Mouse (Mus musculus) midbrain, embryonic 14.5 days (tissue): Measurements from ENCODE around the gene Pdia4. TPM values are rescaled to one million over a fixed set of nuclear protein-coding genes. Genes with fewer than 3 reads are reported as not detected.
A peak's percentile ranks its signal among the peaks of the same experiment; 100 is the strongest.
"Not testable (repeated sequence)": the region's sequence is repeated elsewhere in the genome, so short reads cannot be mapped to it uniquely, and the experiment has no call there.

Experiments used
- ATAC-seq: fragments of 200-750 bp; cut with Nextera tagmentation; 2 replicates; pipeline ENCODE4 v1.8.0; 2017; ENCODE audit warnings: moderate number of reproducible peaks, moderate library complexity; ENCODE audit not compliant: low FRiP score, low TSS enrichment
- DNase-seq: peaks from one replicate; pipeline ENCODE4 v3.0.0-alpha.2; 2015
- H3K27ac ChIP-seq: fragments of 300-500 bp; sonication (generic); replicated peaks from 2 replicates; pipeline ENCODE4 v1.5.1; 2014; ENCODE audit warnings: mild to moderate bottlenecking, low read depth, low read length, moderate library complexity
- H3K27me3 ChIP-seq: fragments of 300-500 bp; sonication (generic); 2 replicates; pipeline ENCODE4 v1.6.1; 2014; ENCODE audit warnings: low read length, control low read depth, mixed read lengths; ENCODE audit not compliant: control insufficient read depth, insufficient read depth
- H3K36me3 ChIP-seq: fragments of 300-500 bp; sonication (generic); 2 replicates; pipeline ENCODE4 v1.6.1; 2014; ENCODE audit warnings: low read length, control low read depth; ENCODE audit not compliant: control insufficient read depth, insufficient read depth
- H3K4me1 ChIP-seq: fragments of 300-500 bp; sonication (generic); 2 replicates; pipeline ENCODE4 v1.6.1; 2014; ENCODE audit warnings: mild to moderate bottlenecking, antibody characterized with exemption, low read length, control low read depth; ENCODE audit not compliant: control insufficient read depth, insufficient read depth
- H3K4me2 ChIP-seq: fragments of 300-500 bp; sonication (generic); 2 replicates; pipeline ENCODE4 v1.6.1; 2014; ENCODE audit warnings: mild to moderate bottlenecking, low read length, moderate library complexity
- H3K4me3 ChIP-seq: fragments of 300-500 bp; sonication (generic); replicated peaks from 2 replicates; pipeline ENCODE4 v1.5.1; 2014; ENCODE audit warnings: low read depth, low read length
- H3K9ac ChIP-seq: fragments of 300-500 bp; sonication (generic); replicated peaks from 2 replicates; pipeline ENCODE4 v1.6.1; 2014; ENCODE audit warnings: mild to moderate bottlenecking, low read length, moderate library complexity
- H3K9me3 ChIP-seq: fragments of 300-500 bp; sonication (generic); 2 replicates; pipeline ENCODE4 v1.6.1; 2016; ENCODE audit warnings: low read length, control low read depth, mixed read lengths; ENCODE audit not compliant: control insufficient read depth
- WGBS: fragments of 180-500 bp; shearing (Covaris S2); extraction: QIAGEN DNeasy Blood & Tissue Kit; methylation state at CpG from one replicate; pipeline ENCODE4 v1.1.7; 2014; 5-methylcytosine and 5-hydroxymethylcytosine counted together
- polyA plus RNA-seq: library from polyadenylated mRNA; unstranded; fragments of >200 nt; fragmentation: Nextera tagmentation; extraction: Ambion mirVana; gene quantifications from 2 replicates; pipeline ENCODE4 v1.2.1, GENCODE M21; 2014

Pdia4 gene
- polyA plus RNA-seq: 107 and 148 TPM in 2 replicates

DNA sequence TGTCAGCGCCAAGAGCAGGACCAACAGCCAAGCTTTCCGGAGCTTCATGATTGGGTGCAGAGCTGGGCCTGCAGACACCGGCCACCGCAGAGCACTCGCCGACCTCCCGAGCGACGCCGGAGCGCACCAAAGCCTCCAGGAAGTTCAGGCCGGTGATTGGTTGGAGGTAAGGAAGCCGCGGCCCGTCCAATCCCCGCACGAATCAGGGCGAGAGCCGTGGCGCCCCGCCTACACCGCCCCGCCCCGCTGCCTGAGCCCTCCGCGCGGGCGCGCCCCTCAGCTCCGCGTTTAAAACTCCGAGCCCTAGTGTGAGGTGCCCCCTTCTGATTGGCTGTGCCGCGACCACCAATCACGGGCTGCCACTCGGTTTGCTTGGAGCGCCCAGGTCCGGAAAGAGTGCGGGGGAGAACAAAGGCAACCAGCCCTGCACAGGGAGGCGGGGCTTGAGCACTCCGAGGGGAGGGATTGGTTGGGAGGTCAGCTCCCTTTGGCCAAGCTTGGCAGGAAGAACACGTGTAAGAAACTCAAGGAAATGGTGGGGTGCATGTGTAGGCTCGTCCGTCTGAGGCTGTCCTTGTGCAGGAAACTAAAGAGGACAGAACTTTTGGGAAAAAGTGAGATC lies at the start of gene Pdia4:
Pdia4 (minus strand) TSS at position 174 of the 622 bp plus-strand sequence.
- DNase-seq (peak; percentile 99), ATAC-seq (peak; percentile 100)
- H3K4me3 ChIP-seq: peak within 1 kb of the TSS; percentile 63
- no peaks in the 10 kb centered on the region for H3K27me3 ChIP-seq
- no peaks in the 10 kb centered on the region for H3K9me3 ChIP-seq
- H3K27ac ChIP-seq: peak within 1 kb of the TSS; percentile 89
- peak within 1 kb of the TSS; percentile 83 for H3K4me2 ChIP-seq
- peak within 1 kb of the TSS; percentile 73 for H3K9ac ChIP-seq
- peaks cover 11% of the 10 kb centered on the region for H3K36me3 ChIP-seq
- WGBS: under 1% methylated on average over 44 of the region's 44 CpGs
- H3K4me1 ChIP-seq: peaks cover 22% of the 10 kb centered on the region

DNA sequence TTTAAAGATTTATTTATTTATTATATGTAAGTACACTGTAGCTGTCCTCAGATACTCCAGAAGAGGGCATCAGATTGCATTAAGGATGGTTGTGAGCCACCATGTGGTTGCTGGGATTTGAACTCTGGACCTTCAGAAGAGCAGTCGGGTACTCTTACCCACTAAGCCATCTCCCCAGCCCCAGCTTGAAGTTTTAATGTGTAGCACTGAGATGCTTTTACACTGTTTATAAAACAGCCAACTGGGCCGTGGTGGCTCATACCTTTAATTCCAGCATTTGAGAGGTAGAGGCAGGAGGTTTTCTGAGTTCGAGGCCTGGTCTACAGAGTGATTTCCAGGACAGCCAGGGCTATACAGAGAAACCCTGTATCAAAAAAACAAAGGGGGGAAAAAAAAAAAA lies 44.5 kb upstream of the Pdia4 start:
- WGBS: 97% methylated on average over 3 of the region's 3 CpGs
- not testable (repeated sequence) for H3K27me3 ChIP-seq, ATAC-seq, DNase-seq, H3K4me2 ChIP-seq, H3K27ac ChIP-seq, H3K9me3 ChIP-seq, H3K4me1 ChIP-seq, H3K9ac ChIP-seq, H3K4me3 ChIP-seq
- H3K36me3 ChIP-seq: peaks cover 37% of the 10 kb centered on the region

GRCm38 (mm10) chr6:47857241-47857640 lies 44.0 kb upstream of the Pdia4 start:
- H3K36me3 ChIP-seq: peaks cover 33% of the 10 kb centered on the region
- H3K9me3 ChIP-seq: no peaks in the 10 kb centered on the region
- H3K9ac ChIP-seq: no peak overlapping the region
- WGBS: 92% methylated on average over 6 of the region's 6 CpGs
- H3K4me3 ChIP-seq: no peak overlapping the region
- no peak for DNase-seq
- H3K4me1 ChIP-seq: no peaks in the 10 kb centered on the region
- H3K27ac ChIP-seq: no peak overlapping the region
- H3K4me2 ChIP-seq: no peak overlapping the region
- no peaks in the 10 kb centered on the region for H3K27me3 ChIP-seq
- no peak for ATAC-seq

DNA sequence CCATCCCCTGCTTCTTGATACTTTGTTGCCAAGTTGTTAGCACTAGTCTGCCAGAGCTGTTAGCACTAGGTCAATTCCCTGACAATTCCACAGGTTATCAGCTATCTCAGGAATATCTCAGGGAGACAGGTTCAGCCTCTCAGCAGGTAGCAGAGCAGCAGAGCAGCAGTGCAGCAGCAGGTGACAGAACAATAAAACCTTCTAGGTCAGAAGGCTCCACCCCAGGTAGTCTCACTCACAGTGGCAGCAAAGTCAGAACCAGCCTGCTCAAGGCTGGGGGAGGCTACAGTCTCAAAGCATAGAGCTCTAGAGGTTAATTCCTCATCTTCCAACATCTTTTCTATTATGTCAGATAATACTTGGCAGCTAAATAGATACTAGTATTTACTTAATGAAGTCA lies 32.5 kb upstream of the Pdia4 start:
- no peaks in the 10 kb centered on the region for H3K27me3 ChIP-seq
- H3K9me3 ChIP-seq: no peaks in the 10 kb centered on the region
- H3K27ac ChIP-seq: no peak overlapping the region
- no peak for ATAC-seq
- no peak overlapping the region for H3K4me2 ChIP-seq
- DNase-seq: no peak
- H3K4me1 ChIP-seq: no peaks in the 10 kb centered on the region
- peaks cover 22% of the 10 kb centered on the region for H3K36me3 ChIP-seq
- H3K4me3 ChIP-seq: no peak overlapping the region
- no peak overlapping the region for H3K9ac ChIP-seq

- WGBS: 95% methylated on average over 1 of the region's 1 CpGs
- no peak overlapping the region for H3K4me3 ChIP-seq
- H3K27me3 ChIP-seq: no peaks in the 10 kb centered on the region
- H3K36me3 ChIP-seq: peaks cover 29% of the 10 kb centered on the region
- ATAC-seq (no peak), DNase-seq (no peak)
- H3K4me1 ChIP-seq: peaks cover 7% of the 10 kb centered on the region; the same call in 1 of the 2 replicates
- no peak overlapping the region for H3K9ac ChIP-seq
- no peaks in the 10 kb centered on the region for H3K9me3 ChIP-seq
- H3K4me2 ChIP-seq: no peak overlapping the region
- H3K27ac ChIP-seq: no peak overlapping the region
Measured at GRCm38 (mm10) chr6:47842337-47842736, 29.1 kb upstream of the Pdia4 start.

DNA sequence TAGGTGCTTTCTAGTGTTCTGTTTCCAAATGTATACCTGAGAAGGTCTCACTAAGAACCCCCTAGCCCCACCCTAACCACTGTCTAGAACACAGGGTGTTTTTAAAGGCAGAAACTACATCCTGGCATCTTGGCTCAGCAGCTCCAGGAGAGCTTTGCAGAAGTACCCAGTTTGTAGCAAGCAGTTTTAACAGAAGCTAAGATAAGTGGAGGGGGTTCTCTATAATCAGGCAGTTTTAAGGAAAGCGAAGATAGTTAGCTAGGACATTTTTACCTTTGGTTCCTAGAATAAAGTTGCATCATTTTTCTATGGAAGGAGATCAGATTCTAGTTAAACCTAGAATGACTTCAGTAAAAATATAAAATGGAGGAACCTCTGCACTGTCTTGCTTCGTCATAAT lies 28.6 kb upstream of the Pdia4 start:
- Histone ChIP-seq H3K9ac (no peak overlapping the region), H3K27ac (no peak overlapping the region), H3K4me1 (peaks cover 11% of the 10 kb centered on the region; the same call in 1 of the 2 replicates), H3K27me3 (no peaks in the 10 kb centered on the region), H3K36me3 (peaks cover 29% of the 10 kb centered on the region), H3K4me3 (no peak overlapping the region), H3K4me2 (no peak overlapping the region), H3K9me3 (no peaks in the 10 kb centered on the region)
- no peak for DNase-seq
- WGBS: 95% methylated on average over 2 of the region's 2 CpGs
- ATAC-seq: no peak

GRCm38 (mm10) chr6:47841077-47841476 lies 27.8 kb upstream of the Pdia4 start:
- WGBS: 94% methylated on average over 1 of the region's 1 CpGs
- Histone ChIP-seq H3K4me3 (no peak overlapping the region), H3K27me3 (no peaks in the 10 kb centered on the region), H3K9me3 (no peaks in the 10 kb centered on the region), H3K36me3 (peaks cover 24% of the 10 kb centered on the region), H3K4me2 (no peak overlapping the region), H3K27ac (no peak overlapping the region), H3K9ac (no peak overlapping the region), H3K4me1 (peaks cover 14% of the 10 kb centered on the region; the same call in 1 of the 2 replicates)
- no peak for DNase-seq
- ATAC-seq: no peak

DNA sequence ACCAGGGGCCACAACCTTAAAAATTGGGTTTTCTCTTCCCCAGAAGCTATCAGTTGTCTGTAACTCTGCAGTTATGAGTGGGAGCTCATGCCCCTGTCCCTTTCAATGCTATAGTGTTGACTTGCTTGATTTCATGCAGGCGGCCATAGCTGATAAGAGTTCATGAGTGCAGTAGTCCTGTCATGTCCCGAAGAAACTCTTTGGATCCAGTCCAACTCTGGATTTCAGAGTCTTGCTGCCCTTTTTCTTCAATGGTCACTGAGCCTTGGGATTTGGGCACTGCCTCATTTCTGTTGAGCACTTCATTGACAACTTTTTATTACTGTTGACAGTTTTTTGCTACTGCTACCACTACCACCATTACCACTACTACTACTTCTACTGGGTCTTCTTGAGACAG lies 24.4 kb upstream of the Pdia4 start:
- Histone ChIP-seq H3K4me1 (peaks cover 14% of the 10 kb centered on the region; the same call in 1 of the 2 replicates), H3K4me2 (no peak overlapping the region; the same call in 1 of the 2 replicates), H3K27me3 (no peaks in the 10 kb centered on the region), H3K36me3 (peaks cover 17% of the 10 kb centered on the region), H3K4me3 (no peak overlapping the region), H3K9ac (no peak overlapping the region), H3K27ac (no peak overlapping the region), H3K9me3 (no peaks in the 10 kb centered on the region)
- no peak for DNase-seq
- WGBS: 85% methylated on average over 2 of the region's 2 CpGs
- ATAC-seq: no peak

DNA sequence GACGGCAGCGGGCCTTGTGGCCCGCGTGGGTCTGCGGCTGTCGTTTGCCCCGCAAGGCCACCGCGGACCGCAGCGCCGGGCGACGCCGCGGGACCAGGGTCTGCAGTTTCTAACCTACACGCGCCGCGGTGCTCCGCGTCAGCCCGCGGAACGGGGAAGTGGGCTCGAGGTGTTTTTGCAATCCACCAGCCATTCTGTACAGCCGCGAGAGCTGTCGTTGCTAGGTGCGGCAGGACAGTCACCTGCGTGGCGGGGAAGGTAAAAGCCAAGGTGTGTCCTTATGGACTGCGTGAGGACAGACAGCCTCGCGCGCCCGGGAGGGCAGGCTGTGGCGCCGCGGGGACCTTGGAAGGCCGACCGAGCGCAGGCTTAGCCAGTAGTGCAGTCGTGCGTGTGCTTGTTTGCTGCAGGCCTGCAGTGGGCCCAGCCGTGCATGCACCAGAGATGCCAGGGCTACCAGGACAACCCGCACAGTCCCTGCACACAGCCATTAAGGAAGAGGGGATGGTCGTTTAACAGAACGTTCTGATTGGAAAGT lies 22.8 kb upstream of the Pdia4 start:
- Histone ChIP-seq H3K4me1 (peaks cover 14% of the 10 kb centered on the region; the same call in 1 of the 2 replicates), H3K9me3 (no peaks in the 10 kb centered on the region), H3K27ac (peak overlapping the region; percentile 97), H3K27me3 (no peaks in the 10 kb centered on the region), H3K4me2 (peak overlapping the region; percentile 84), H3K36me3 (peaks cover 10% of the 10 kb centered on the region), H3K4me3 (peak overlapping the region; percentile 96), H3K9ac (peak overlapping the region; percentile 95)
- ATAC-seq (peak; percentile 79), DNase-seq (peak; percentile 79)
- under 1% methylated on average over 49 of the region's 49 CpGs for WGBS
